ENCODE assay signal across 21 mouse cellular contexts in genomic region chr1:74352532-74353096, GRCm38 (mm10). TPM values are rescaled to one million over a fixed set of nuclear protein-coding genes. Genes with fewer than 3 reads are reported as not detected.
DNase-seq lines count a peak whose midpoint lies in the region; ATAC-seq lines count a peak whose summit lies in the region.
"Had no signal": no experiment of that assay in that cellular context is flagged by ENCODE, and none has a peak within 500 bp of the region (broad histone marks: within the 10 kb centered on the region; RNA-seq: fewer than 3 reads in every experiment).

No protein-coding gene starts in this region.

- H3K27me3 ChIP-seq in hindbrain, embryonic 10.5 days (ENCODE audit: insufficient read depth, poor library complexity, severe bottlenecking), result no peaks in the 10 kb centered on the region
- no peaks in the 10 kb centered on the region for H3K27me3 ChIP-seq in hindbrain, embryonic 13.5 days
- H3K27me3 ChIP-seq in heart, embryonic 16.5 days (ENCODE audit: control insufficient read depth, insufficient read depth, low read length), result no peaks in the 10 kb centered on the region
- H3K27me3 ChIP-seq: hindbrain, embryonic 15.5 days; liver, embryonic 13.5 days; midbrain, embryonic 13.5 days; stomach, embryonic 15.5 days had no signal

- 0 out of 2 replicates have a peak overlapping the region, but pooled peaks have one; percentile 30 for H3K27ac ChIP-seq in hindbrain, embryonic 10.5 days
- no peak overlapping the region for H3K27ac ChIP-seq in hindbrain, embryonic 13.5 days
- no peak overlapping the region for H3K27ac ChIP-seq in heart, embryonic 16.5 days (ENCODE audit: low read length)
- H3K27ac ChIP-seq: hindbrain, embryonic 15.5 days; liver, embryonic 13.5 days; midbrain, embryonic 13.5 days; stomach, embryonic 15.5 days had no signal

- H3K4me1 ChIP-seq in hindbrain, embryonic 10.5 days (replicated peaks), result 0 out of 2 replicates have a peak, but pooled peaks cover 10% of the 10 kb centered on the region
- no peaks in the 10 kb centered on the region for H3K4me1 ChIP-seq in hindbrain, embryonic 13.5 days (replicated peaks)
- no peaks in the 10 kb centered on the region for H3K4me1 ChIP-seq in heart, embryonic 16.5 days (ENCODE audit: control insufficient read depth, insufficient read depth, low read length)
- H3K4me1 ChIP-seq: hindbrain, embryonic 15.5 days; liver, embryonic 13.5 days; midbrain, embryonic 13.5 days; stomach, embryonic 15.5 days had no signal

- ATAC-seq in hindbrain, embryonic 13.5 days (ENCODE audit: low FRiP score), result no peak
- ATAC-seq in heart, embryonic 16.5 days (replicated peaks; ENCODE audit: extremely low read depth, insufficient read depth, low FRiP score), result peak; percentile 54
- ATAC-seq: forebrain, embryonic 14.5 days; intestine, embryonic 16.5 days; lung, postnatal 0 days; midbrain, embryonic 13.5 days had no signal

- H3K9me3 ChIP-seq in hindbrain, embryonic 10.5 days, result no peaks in the 10 kb centered on the region
- H3K9me3 ChIP-seq in hindbrain, embryonic 13.5 days, result no peaks in the 10 kb centered on the region
- H3K9me3 ChIP-seq in heart, embryonic 16.5 days (replicated peaks; ENCODE audit: control insufficient read depth, low read length), result no peaks in the 10 kb centered on the region; the same call in 1 of the 2 replicates
- H3K9me3 ChIP-seq: hindbrain, embryonic 15.5 days; liver, embryonic 13.5 days; midbrain, embryonic 13.5 days; stomach, embryonic 15.5 days had no signal

- peak; percentile 49 for DNase-seq in adrenal gland, adult 8-10 months
- DNase-seq in adrenal gland, adult 18-20 months (ENCODE audit: low spot score in 2 of 2), result no peak
- DNase-seq in hindbrain, embryonic 10.5 days (ENCODE audit: low spot score), result no peak
- DNase-seq in adrenal gland, postnatal 36 days, result peak; percentile 43 to 53
- DNase-seq in left cerebral cortex, adult 18-20 months (ENCODE audit: low spot score in 2 of 2), result no peak
- DNase-seq: cerebellum, adult 9-11 months; layer of hippocampus, postnatal 36 days; liver, embryonic 13.5 days; right cerebral cortex, postnatal 14 days had no signal

- peaks cover 54% of the 10 kb centered on the region for H3K36me3 ChIP-seq in hindbrain, embryonic 10.5 days
- H3K36me3 ChIP-seq in hindbrain, embryonic 13.5 days, result peaks cover 51% of the 10 kb centered on the region
- peaks cover 21% of the 10 kb centered on the region for H3K36me3 ChIP-seq in heart, embryonic 16.5 days (ENCODE audit: control insufficient read depth, insufficient read depth)
- H3K36me3 ChIP-seq: liver, embryonic 13.5 days had no signal

- no peak overlapping the region for H3K4me2 ChIP-seq in hindbrain, embryonic 13.5 days
- H3K4me2 ChIP-seq in heart, embryonic 16.5 days (ENCODE audit: low read depth, low read length), result no peak overlapping the region
- H3K4me2 ChIP-seq: hindbrain, embryonic 15.5 days; liver, embryonic 13.5 days; midbrain, embryonic 13.5 days; stomach, embryonic 15.5 days had no signal

- WGBS in hindbrain, embryonic 10.5 days, result 74% methylated on average over 5 of the region's 5 CpGs
- WGBS in hindbrain, embryonic 13.5 days, result 84% methylated on average over 5 of the region's 5 CpGs
- WGBS in heart, embryonic 16.5 days, result 63% methylated on average over 5 of the region's 5 CpGs

- no peak overlapping the region for H3K4me3 ChIP-seq in hindbrain, embryonic 10.5 days
- no peak overlapping the region for H3K4me3 ChIP-seq in hindbrain, embryonic 13.5 days
- no peak overlapping the region for H3K4me3 ChIP-seq in heart, embryonic 16.5 days (ENCODE audit: low read length)
- H3K4me3 ChIP-seq: hindbrain, embryonic 15.5 days; liver, embryonic 13.5 days; midbrain, embryonic 13.5 days; stomach, embryonic 15.5 days had no signal

- no peak overlapping the region for H3K9ac ChIP-seq in hindbrain, embryonic 13.5 days
- H3K9ac ChIP-seq in heart, embryonic 16.5 days (ENCODE audit: low read length), result no peak overlapping the region
- H3K9ac ChIP-seq: hindbrain, embryonic 15.5 days; liver, embryonic 13.5 days; midbrain, embryonic 13.5 days; stomach, embryonic 15.5 days had no signal

RNA-seq across cellular contexts. Expression of gene Catip, which starts 9.3 kb away (rescaled TPM):
- total RNA-seq in adrenal gland, adult 8-10 months (2022), result 1 to 10 TPM in 2 of 4 experiments, under 1 TPM in 2; 0.21 to 1.4 (median 0.81) TPM
- under 1 TPM; 0.33 to 0.35 TPM for total RNA-seq in adrenal gland, adult 18-20 months (2021)
- 0.37 and 1.4 TPM in 2 replicates for polyA plus RNA-seq in hindbrain, embryonic 10.5 days (2016; fragmentation: Nextera tagmentation; extraction: Ambion mirVana)
- 0.80 and 1.6 TPM in 2 replicates for polyA plus RNA-seq in hindbrain, embryonic 13.5 days (2015; fragmentation: Nextera tagmentation; extraction: Ambion mirVana)
- under 1 TPM; 0.23 to 0.26 TPM for total RNA-seq in adrenal gland, postnatal 36 days (2021)
- polyA plus RNA-seq in heart, embryonic 16.5 days (2015; fragmentation: Nextera tagmentation; extraction: Ambion mirVana), result 0.62 and 1.1 TPM in 2 replicates
- 1 to 10 TPM in 1 of 2 experiments, under 1 TPM in 1; 0.82 to 1.5 TPM for total RNA-seq in left cerebral cortex, adult 18-20 months (2021)
- total RNA-seq: granulocyte monocyte progenitor cell, adult 5-6 weeks had no signal
- polyA plus RNA-seq: C2C12 had no signal

RNA-seq across cellular contexts. Expression of gene Slc11a1, which starts 22.4 kb away (rescaled TPM):
- total RNA-seq in adrenal gland, adult 8-10 months (2022), result 10 to 100 TPM; 12.9 to 29.1 (median 19.7) TPM
- total RNA-seq in adrenal gland, adult 18-20 months (2021), result 10 to 100 TPM in 1 of 2 experiments, 1 to 10 TPM in 1; 9.5 to 20.5 TPM
- polyA plus RNA-seq in hindbrain, embryonic 10.5 days (2016; fragmentation: Nextera tagmentation; extraction: Ambion mirVana), result 1.8 and 3.0 TPM in 2 replicates
- 2.4 and 2.5 TPM in 2 replicates for polyA plus RNA-seq in hindbrain, embryonic 13.5 days (2015; fragmentation: Nextera tagmentation; extraction: Ambion mirVana)
- 10 to 100 TPM in 1 of 2 experiments, 1 to 10 TPM in 1; 7.9 to 13.1 TPM for total RNA-seq in adrenal gland, postnatal 36 days (2021)
- 3.4 and 4.3 TPM in 2 replicates for polyA plus RNA-seq in heart, embryonic 16.5 days (2015; fragmentation: Nextera tagmentation; extraction: Ambion mirVana)
- 1 to 10 TPM; 3.8 to 5.5 TPM for total RNA-seq in left cerebral cortex, adult 18-20 months (2021)

RNA-seq across cellular contexts. Expression of gene Ctdsp1, which starts 38.7 kb away (rescaled TPM):
- total RNA-seq in adrenal gland, adult 8-10 months (2022), result 100 to 1,000 TPM; 141 to 175 (median 160) TPM
- 100 to 1,000 TPM; 133 to 136 TPM for total RNA-seq in adrenal gland, adult 18-20 months (2021)
- 34.3 and 35.7 TPM in 2 replicates for polyA plus RNA-seq in hindbrain, embryonic 10.5 days (2016; fragmentation: Nextera tagmentation; extraction: Ambion mirVana)
- 18.5 and 19.8 TPM in 2 replicates for polyA plus RNA-seq in hindbrain, embryonic 13.5 days (2015; fragmentation: Nextera tagmentation; extraction: Ambion mirVana)
- 100 to 1,000 TPM; 128 to 176 TPM for total RNA-seq in adrenal gland, postnatal 36 days (2021)
- 64.6 and 66.7 TPM in 2 replicates for polyA plus RNA-seq in heart, embryonic 16.5 days (2015; fragmentation: Nextera tagmentation; extraction: Ambion mirVana)
- total RNA-seq in left cerebral cortex, adult 18-20 months (2021), result 10 to 100 TPM; 26.1 to 26.4 TPM

RNA-seq across cellular contexts. Expression of gene Tmbim1, which starts 47.2 kb away (rescaled TPM):
- 100 to 1,000 TPM; 123 to 136 (median 131) TPM for total RNA-seq in adrenal gland, adult 8-10 months (2022)
- total RNA-seq in adrenal gland, adult 18-20 months (2021), result 100 to 1,000 TPM; 106 to 113 TPM
- 11.6 and 12.6 TPM in 2 replicates for polyA plus RNA-seq in hindbrain, embryonic 10.5 days (2016; fragmentation: Nextera tagmentation; extraction: Ambion mirVana)
- 7.8 and 8.6 TPM in 2 replicates for polyA plus RNA-seq in hindbrain, embryonic 13.5 days (2015; fragmentation: Nextera tagmentation; extraction: Ambion mirVana)
- 100 to 1,000 TPM; 101 to 106 TPM for total RNA-seq in adrenal gland, postnatal 36 days (2021)
- polyA plus RNA-seq in heart, embryonic 16.5 days (2015; fragmentation: Nextera tagmentation; extraction: Ambion mirVana), result 51.2 and 51.4 TPM in 2 replicates
- 10 to 100 TPM; 19.1 to 24.1 TPM for total RNA-seq in left cerebral cortex, adult 18-20 months (2021)

RNA-seq across cellular contexts. Expression of gene Vil1, which starts 56.6 kb away (rescaled TPM):
- 1 to 10 TPM in 3 of 4 experiments, under 1 TPM in 1; 0.96 to 4.1 (median 2.6) TPM for total RNA-seq in adrenal gland, adult 8-10 months (2022)
- 1 to 10 TPM; 1.8 to 1.9 TPM for total RNA-seq in adrenal gland, adult 18-20 months (2021)
- polyA plus RNA-seq in hindbrain, embryonic 10.5 days (2016; fragmentation: Nextera tagmentation; extraction: Ambion mirVana), result 0.21 and 0.24 TPM in 2 replicates
- polyA plus RNA-seq in hindbrain, embryonic 13.5 days (2015; fragmentation: Nextera tagmentation; extraction: Ambion mirVana), result 0.16 and 0.18 TPM in 2 replicates
- 1 to 10 TPM; 1.3 to 1.5 TPM for total RNA-seq in adrenal gland, postnatal 36 days (2021)
- polyA plus RNA-seq in heart, embryonic 16.5 days (2015; fragmentation: Nextera tagmentation; extraction: Ambion mirVana), result 0.37 and 1.7 TPM in 2 replicates
- 1 to 10 TPM in 1 of 2 experiments, under 1 TPM in 1; 0.79 to 1.6 TPM for total RNA-seq in left cerebral cortex, adult 18-20 months (2021)
- total RNA-seq: granulocyte monocyte progenitor cell, adult 5-6 weeks; megakaryocyte progenitor cell, adult 5-6 weeks had no signal
- polyA plus RNA-seq: spleen, adult 2 months had no signal

Comparison
In these comparisons a context has a peak if more than half of its experiments do, and no peak if none do; other contexts are left out.
1. DNase-seq: peak in adrenal gland, adult 8-10 months (single experiment) and adrenal gland, postnatal 36 days (2 of 2); none in adrenal gland, adult 18-20 months (0 of 2), hindbrain, embryonic 10.5 days (single experiment) and left cerebral cortex, adult 18-20 months (0 of 2).
2. RNA of gene Ctdsp1, which starts 38.7 kb away (total RNA-seq): 128 to 176 TPM in adrenal gland, postnatal 36 days, 141 to 175 TPM in adrenal gland, adult 8-10 months and 133 to 136 TPM in adrenal gland, adult 18-20 months; 26.1 to 26.4 TPM in left cerebral cortex, adult 18-20 months; every median in the first group is over 4 times any median in the second.